Mouse (Mus musculus): ENCODE results near the gene Ddb2. TPM values are rescaled to one million over a fixed set of nuclear protein-coding genes. Genes with fewer than 3 reads are reported as not detected.

Gene Ddb2
- 10 to 100 TPM in 1 of 2 experiments, 1 to 10 TPM in 1; 8.0 to 10.4 TPM for total RNA-seq (2021)

DNA sequence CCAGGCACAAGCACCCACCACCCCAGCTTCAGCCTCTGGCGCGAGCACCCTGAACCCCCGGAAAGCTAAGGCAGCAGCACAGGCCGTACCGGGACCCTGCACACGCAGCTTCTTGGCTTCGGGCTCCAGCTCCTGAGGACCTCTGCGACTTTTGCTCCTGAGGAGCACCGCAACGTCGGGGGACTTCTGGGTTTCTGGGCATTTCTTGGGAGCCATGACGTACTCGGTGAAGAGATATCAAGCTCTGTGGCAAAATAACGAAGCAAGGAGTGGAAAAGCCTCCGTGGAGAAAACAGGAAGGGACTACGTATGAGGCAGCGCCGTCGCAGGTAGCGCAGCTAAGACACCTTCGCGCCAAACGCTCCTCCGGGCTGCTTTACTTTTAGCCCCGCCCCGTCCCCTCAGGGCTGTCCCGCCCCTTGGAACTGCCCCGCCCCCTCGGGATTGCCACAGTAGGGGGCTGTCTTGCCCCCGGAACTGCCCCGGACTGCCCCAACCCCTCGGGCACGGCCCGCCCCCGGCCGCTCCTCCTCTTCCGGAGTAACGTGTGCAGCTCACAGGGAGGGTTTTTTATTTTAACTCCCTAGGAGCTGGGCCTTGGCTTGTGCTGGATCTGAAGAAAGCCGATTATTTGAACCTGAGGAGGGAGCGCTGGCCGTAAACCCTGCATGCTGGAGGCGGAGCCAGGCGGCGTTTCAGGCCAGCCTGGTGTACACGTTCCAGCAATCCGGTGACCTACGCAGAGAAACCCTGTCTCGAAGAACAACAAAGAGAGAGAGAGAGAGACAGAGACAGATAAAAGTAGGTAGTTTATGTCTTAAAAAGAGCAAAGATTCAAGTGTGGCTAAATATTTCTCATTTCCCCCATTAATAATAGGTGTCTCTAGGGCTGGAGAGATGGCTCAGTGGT is at the start of gene Ddb2:
Gene Ddb2 (minus strand): TSS at position 382 of the 910 bp plus-strand sequence.
- DNase-seq (ENCODE audit: extremely low spot score in 1 of 2, low spot score in 1 of 2), result peak; percentile 76 to 80

- peak; percentile 63 to 90 for DNase-seq (ENCODE audit: extremely low spot score in 1 of 2, low spot score in 1 of 2)
Measured at GRCm38 (mm10) chr2:91285885-91286505, 49.2 kb upstream of the Ddb2 start.

DNA sequence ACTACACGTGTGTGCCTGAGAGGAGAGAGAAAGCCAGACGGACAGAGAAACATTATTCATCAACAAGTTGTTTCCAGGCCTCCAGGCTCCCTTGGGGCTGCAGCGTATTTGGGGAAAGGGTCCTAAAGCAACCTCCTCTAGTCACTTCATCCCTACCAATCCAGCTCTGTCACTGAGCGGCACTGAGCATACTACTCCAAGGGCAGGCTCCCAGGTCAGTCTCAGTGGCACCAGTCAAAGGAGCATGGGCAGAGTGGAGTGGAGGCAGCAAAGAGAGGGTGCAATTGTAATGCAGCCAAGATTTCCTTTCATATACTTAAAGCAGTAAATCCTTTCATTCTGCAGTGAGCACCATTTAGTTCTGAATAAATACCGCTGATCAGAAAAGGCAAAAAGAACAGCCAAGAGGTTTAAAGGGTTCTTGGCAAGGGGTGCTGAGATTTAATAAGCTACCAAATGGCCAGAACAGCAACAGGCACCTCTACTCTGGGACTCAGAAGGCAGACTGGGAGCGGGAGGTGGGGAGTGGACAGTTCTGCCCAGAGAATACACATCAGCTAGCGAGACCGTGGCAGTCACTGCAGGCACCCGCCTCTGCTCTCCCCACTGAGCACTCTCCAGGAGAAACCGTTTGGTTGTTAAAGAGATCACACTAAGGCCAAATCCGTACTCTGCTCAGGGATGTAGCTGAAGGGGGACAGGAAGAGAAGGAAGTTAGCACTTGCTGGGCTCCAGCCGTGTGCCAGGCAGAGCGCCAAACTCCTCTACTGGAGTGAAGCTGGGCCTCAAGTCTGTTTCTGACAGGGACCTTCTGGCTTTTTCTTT is 47.8 kb upstream of the Ddb2 start:
- DNase-seq (ENCODE audit: extremely low spot score in 1 of 2, low spot score in 1 of 2), result peak in 1 of 2 experiments; percentile 56

DNA sequence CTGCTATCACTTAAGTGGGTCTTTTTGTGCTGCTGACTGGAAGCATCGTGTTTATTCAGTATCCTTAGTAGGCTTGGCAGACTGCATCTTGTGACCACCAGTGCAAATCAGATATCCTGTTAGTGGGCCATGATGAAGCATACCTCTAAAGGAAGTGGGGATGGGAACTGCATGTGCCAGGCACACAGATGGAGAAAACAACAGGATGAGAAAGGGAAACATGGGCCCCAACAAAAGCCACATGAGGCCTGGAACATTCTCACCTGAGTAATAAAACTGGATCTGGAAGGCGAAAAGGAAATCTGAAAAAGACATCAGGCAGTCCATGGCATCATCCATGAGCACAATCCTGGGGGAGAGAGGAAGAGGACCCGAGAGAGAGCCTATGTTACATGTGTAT is 47.2 kb upstream of the Ddb2 start:
- DNase-seq (ENCODE audit: extremely low spot score in 1 of 2, low spot score in 1 of 2), result no peak

DNA sequence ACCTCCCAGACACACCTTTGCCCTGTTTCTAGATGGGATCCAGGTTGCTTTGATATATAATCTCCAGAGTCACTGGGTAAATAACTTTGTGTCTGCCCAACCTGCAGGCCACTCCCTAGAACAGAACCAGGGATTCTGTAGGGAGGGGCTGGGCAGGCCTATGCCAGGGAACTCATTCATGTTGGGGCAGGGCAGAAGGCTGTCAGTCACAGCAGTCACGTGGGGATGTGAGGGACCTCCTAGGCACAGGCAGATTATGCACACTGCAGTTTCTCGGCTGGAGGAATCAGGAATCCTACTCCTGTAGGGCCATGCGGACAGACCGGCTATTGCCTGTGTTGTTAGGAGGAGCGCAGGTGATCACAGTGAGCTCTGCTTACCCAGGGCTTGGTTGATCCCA is 44.6 kb upstream of the Ddb2 start:
- no peak for DNase-seq (ENCODE audit: extremely low spot score in 1 of 2, low spot score in 1 of 2)

DNA sequence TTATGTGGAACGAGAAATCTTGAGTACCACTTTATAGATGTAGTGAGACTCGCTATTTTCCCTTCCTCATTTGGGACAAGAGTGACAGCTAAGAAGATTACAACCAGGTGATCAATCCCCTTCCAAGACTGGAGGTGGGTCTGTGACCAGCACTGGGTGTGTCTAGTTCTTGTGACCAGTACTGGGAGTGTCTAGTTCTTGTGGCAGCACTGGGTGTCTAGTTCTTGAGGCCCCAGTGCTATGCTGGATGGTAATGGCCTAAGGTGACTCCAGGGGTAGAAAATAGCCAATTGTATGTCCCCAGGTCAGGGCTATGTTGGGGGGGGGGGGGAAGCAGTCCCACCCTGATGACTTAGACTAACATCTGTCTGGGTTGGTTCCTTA is 42.6 kb upstream of the Ddb2 start:
- no peak for DNase-seq (ENCODE audit: extremely low spot score in 1 of 2, low spot score in 1 of 2)

GRCm38 (mm10) chr2:91278749-91279371 is 42.1 kb upstream of the Ddb2 start:
- peak in 1 of 2 experiments; percentile 61 for DNase-seq (ENCODE audit: extremely low spot score in 1 of 2, low spot score in 1 of 2)

DNA sequence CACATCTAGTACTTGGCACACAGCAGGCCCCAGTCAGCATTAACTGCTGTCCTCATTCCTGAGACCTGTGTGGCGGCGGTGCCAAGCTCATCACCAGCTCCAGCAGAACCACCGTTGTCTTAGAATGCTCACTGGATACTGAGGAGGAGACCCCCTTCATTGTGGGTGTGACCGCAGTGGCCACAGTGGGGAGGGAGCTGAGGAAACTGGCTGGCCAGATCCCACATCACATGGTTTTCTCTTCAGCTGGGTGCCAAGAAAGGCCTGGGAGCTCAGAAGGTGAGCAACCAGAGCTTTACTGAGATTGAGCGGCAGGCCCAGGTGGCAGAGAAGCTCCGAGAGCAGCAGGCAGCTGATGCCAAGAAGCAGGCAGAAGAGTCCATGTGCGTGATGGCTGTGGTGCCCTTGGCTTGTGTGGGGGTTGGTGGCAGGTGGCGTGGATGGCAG is 32.9 kb upstream of the Ddb2 start:
- DNase-seq (ENCODE audit: extremely low spot score in 1 of 2, low spot score in 1 of 2), result no peak

GRCm38 (mm10) chr2:91268706-91269105 is 31.9 kb upstream of the Ddb2 start:
- no peak for DNase-seq (ENCODE audit: extremely low spot score in 1 of 2, low spot score in 1 of 2)

- no peak for DNase-seq (ENCODE audit: extremely low spot score in 1 of 2, low spot score in 1 of 2)
Measured at GRCm38 (mm10) chr2:91268042-91268441, 31.3 kb upstream of the Ddb2 start.

- peak; percentile 87 to 95 for DNase-seq (ENCODE audit: extremely low spot score in 1 of 2, low spot score in 1 of 2)
Measured at GRCm38 (mm10) chr2:91264711-91265681, 28.2 kb upstream of the Ddb2 start, which contains the start of gene Arfgap2. Gene Arfgap2 (plus strand): TSS chr2:91264974.

DNA sequence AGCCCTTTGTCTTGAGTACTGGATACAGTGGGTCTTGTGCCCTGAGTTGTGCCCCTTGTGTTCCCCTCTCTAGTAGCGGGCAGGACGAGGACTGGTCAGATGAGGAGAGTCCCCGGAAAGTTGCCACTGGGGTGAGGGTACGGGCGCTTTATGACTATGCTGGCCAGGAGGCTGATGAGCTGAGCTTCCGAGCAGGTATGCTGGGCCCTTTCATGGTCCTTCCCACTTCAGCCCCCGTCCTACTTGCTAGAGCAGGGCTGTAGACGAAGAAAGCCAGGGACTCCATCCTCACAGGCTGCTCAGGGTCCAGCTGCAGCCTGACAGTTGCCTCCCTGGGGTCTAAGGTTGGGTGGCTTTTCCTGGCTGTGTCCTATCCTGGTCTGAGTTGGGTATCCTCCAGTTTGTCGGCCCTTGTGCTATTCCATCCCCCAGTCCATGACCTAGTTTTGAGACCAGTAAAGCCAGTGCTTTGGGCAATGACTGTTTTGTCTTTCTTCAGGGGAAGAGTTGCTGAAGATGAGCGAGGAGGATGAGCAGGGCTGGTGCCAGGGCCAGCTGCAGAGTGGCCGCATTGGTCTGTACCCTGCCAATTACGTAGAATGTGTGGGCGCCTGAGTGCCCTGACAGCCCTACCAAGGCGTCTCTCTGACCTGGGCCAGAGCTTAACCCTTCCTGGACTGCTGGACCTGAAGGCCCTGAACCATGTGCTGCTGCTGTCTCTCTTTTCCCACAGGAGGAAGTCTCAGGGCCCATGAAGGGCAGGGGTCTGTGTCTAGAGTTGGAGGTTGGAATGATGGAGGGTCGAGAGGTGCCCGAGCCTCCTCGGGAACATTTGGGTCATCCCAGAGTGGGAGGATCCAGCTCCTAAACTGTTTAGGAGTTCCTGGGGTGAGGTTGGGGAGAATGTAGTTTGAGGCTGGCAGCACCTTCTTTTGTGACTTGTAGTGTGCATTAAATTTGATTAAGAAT is 27.2 kb upstream of the Ddb2 start:
- DNase-seq (ENCODE audit: extremely low spot score in 1 of 2, low spot score in 1 of 2), result no peak

DNA sequence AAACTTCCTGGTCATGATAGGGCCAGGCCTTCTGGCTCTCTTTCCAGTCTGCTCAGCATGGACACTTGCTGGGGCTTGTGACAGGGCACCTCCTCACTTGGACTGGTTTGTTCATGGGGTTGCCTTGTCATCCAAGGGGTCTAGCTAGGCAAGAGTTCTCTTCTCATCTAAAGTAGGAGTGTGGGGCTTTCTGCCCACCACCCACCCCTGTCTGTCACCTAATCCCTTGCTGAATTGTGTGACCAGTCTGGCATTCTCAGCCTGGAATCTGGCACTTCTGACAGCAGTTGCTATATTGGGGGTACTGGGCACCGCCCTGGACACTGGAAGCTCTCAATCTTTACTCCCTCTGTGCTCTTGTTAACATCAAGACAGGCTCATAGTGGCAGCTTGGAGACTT is 22.7 kb upstream of the Ddb2 start:
- no peak for DNase-seq (ENCODE audit: extremely low spot score in 1 of 2, low spot score in 1 of 2)

DNA sequence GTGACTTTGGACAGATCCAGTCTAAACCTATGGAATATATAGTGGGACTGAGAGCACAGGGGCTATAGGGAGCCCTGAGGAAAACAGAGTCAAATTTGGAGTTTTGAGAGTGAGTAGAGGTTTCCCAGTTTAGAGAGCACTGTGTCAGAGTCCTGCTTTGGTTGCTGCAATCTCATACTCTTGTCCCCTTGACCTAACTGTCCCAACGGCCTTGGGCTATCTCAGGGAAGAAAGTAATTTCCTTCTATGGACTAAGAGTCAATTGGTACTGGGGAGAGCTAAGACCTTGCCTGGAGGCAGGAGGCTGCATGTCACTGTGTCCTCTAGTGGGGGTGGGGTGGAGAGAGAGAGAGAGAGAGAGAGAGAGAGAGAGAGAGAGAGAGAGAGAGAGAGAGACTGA is 22.0 kb upstream of the Ddb2 start:
- DNase-seq (ENCODE audit: extremely low spot score in 1 of 2, low spot score in 1 of 2), result no peak

DNA sequence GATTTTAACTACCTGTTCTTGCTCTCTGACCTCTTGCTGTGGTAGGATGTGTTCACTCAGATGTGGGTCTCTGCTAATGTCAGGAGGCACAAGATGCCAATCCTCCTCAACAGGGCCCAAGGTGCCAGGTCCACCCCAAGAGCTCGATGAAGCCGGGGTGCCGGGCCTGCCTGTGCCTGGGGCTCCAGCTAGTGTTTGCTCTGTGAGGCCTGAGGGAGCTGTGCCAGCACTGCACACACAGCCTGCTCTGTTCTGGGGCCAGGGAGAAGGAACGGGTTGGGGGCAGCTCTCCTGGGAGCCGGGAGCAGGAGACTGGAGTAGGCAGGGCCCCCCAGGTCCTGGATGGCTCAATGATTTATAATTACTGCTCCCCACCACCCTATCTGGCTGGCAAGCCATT is 21.3 kb upstream of the Ddb2 start:
- DNase-seq (ENCODE audit: extremely low spot score in 1 of 2, low spot score in 1 of 2), result no peak

- DNase-seq (ENCODE audit: extremely low spot score in 1 of 2, low spot score in 1 of 2), result no peak
Measured at GRCm38 (mm10) chr2:91257126-91257980, 20.6 kb upstream of the Ddb2 start.
